Mouse (Mus musculus): ENCODE data around the gene Rpl18a. TPM values are rescaled to one million over a fixed set of nuclear protein-coding genes. Genes with fewer than 3 reads are reported as not detected.

Rpl18a gene
- total RNA-seq, 2 experiments from 2014 or later: 1,253 to 1,401 TPM

GRCm38 (mm10) chr8:70862824-70863641 is 34.2 kb downstream of the Rpl18a start, which contains the start of gene Kcnn1:
Kcnn1 (minus strand) TSS chr8:70863258.
- DNase-seq (ENCODE audit: low spot score in 2 of 2): no peak

- no peak for DNase-seq (ENCODE audit: low spot score in 2 of 2)
Observed at GRCm38 (mm10) chr8:70857516-70857915, 39.7 kb downstream of the Rpl18a start.

- peak; percentile 69 to 76 for DNase-seq (ENCODE audit: low spot score in 2 of 2)
Observed at GRCm38 (mm10) chr8:70856541-70857197, 40.5 kb downstream of the Rpl18a start.

GRCm38 (mm10) chr8:70856028-70856427 is 41.2 kb downstream of the Rpl18a start:
- DNase-seq (ENCODE audit: low spot score in 2 of 2): no peak

- no peak for DNase-seq (ENCODE audit: low spot score in 2 of 2)
Observed at GRCm38 (mm10) chr8:70853863-70854262, 43.3 kb downstream of the Rpl18a start.

GRCm38 (mm10) chr8:70852595-70853231 is 44.5 kb downstream of the Rpl18a start:
- no peak for DNase-seq (ENCODE audit: low spot score in 2 of 2)

GRCm38 (mm10) chr8:70851837-70852236 is 45.4 kb downstream of the Rpl18a start:
- no peak for DNase-seq (ENCODE audit: low spot score in 2 of 2)

GRCm38 (mm10) chr8:70850947-70851346 is 46.3 kb downstream of the Rpl18a start:
- no peak for DNase-seq (ENCODE audit: low spot score in 2 of 2)

- no peak for DNase-seq (ENCODE audit: low spot score in 2 of 2)
Observed at GRCm38 (mm10) chr8:70850132-70850845, 46.9 kb downstream of the Rpl18a start.

- DNase-seq (ENCODE audit: low spot score in 2 of 2): no peak
Observed at GRCm38 (mm10) chr8:70849333-70849990, 47.8 kb downstream of the Rpl18a start.

GRCm38 (mm10) chr8:70846371-70847154 is 50.6 kb downstream of the Rpl18a start:
- no peak for DNase-seq (ENCODE audit: low spot score in 2 of 2)

GRCm38 (mm10) chr8:70845108-70845507 is 52.1 kb downstream of the Rpl18a start:
- DNase-seq (ENCODE audit: low spot score in 2 of 2): no peak

Small RNAs within 50 kb of the gene (microRNA-seq; reads per million reads assigned to microRNA genes)
- gene Mir1969 (ENCODE audit: borderline number of aligned reads in 2 of 2) (0 to 1.8 reads per million in 2 experiments), gene Mir7067 (ENCODE audit: borderline number of aligned reads in 2 of 2) (0 to 0.61 reads per million in 2 experiments)

Other genes starting within 250 kb of the Rpl18a start
- gene Pgpep1, start 237.0 kb downstream of the Rpl18a start, total RNA-seq (2021): 100 to 1,000 TPM; 101 to 153 TPM
- gene Lsm4, start 224.2 kb downstream of the Rpl18a start, total RNA-seq (2021): 10 to 100 TPM; 73.2 to 75.9 TPM
- gene Jund, start 198.5 kb downstream of the Rpl18a start, total RNA-seq (2021): 100 to 1,000 TPM; 228 to 252 TPM
- under 1 TPM in 1 of 2 experiments, not detected in 1; 0.10 TPM for gene Iqcn, start 194.0 kb downstream of the Rpl18a start, total RNA-seq (2021)
- under 1 TPM in 1 of 2 experiments, not detected in 1; 0.53 TPM for gene Gm3336, start 178.9 kb downstream of the Rpl18a start, total RNA-seq (2021)
- under 1 TPM; 0.42 to 0.86 TPM for gene Pde4c, start 173.7 kb downstream of the Rpl18a start, total RNA-seq (2021)
- gene Rab3a, start 142.7 kb downstream of the Rpl18a start, total RNA-seq (2021): 10 to 100 TPM; 52.4 to 60.4 TPM
- gene Mpv17l2, start 136.5 kb downstream of the Rpl18a start, total RNA-seq (2021): 100 to 1,000 TPM in 1 of 2 experiments, 10 to 100 TPM in 1; 94.9 to 120 TPM
- gene Pik3r2, start 120.7 kb downstream of the Rpl18a start, total RNA-seq (2021): 10 to 100 TPM; 30.5 to 36.5 TPM
- gene Mast3, start 92.4 kb downstream of the Rpl18a start, total RNA-seq (2021): 10 to 100 TPM; 15.6 to 16.7 TPM
- gene Il12rb1, start 89.0 kb downstream of the Rpl18a start, total RNA-seq (2021): under 1 TPM; 0.66 to 0.77 TPM
- 1 to 10 TPM; 8.3 to 8.7 TPM for gene Arrdc2, start 57.7 kb downstream of the Rpl18a start, total RNA-seq (2021)
- gene Kcnn1, start 34.2 kb downstream of the Rpl18a start, total RNA-seq (2021): 1 to 10 TPM; 2.2 to 2.8 TPM
- 10 to 100 TPM; 58.9 to 59.3 TPM for gene Ccdc124, start 23.5 kb downstream of the Rpl18a start, total RNA-seq (2021)
- not detected for gene Slc5a5, start 4.7 kb downstream of the Rpl18a start, total RNA-seq (2021)
- gene Map1s, start 8.5 kb upstream of the Rpl18a start, total RNA-seq (2021): 10 to 100 TPM; 34.3 to 39.5 TPM

Data from adrenal gland, adult 18-20 months (tissue).